In genomic region chr5:130165213-130165612, GRCm38 (mm10) we compare ENCODE assay signal across 22 mouse cellular contexts. TPM values are rescaled to one million over a fixed set of nuclear protein-coding genes. Genes with fewer than 3 reads are reported as not detected.
DNase-seq lines count a peak whose midpoint lies in the region; ATAC-seq and TF ChIP-seq lines count a peak whose summit lies in the region.
"Had no signal": no experiment of that assay in that cellular context is flagged by ENCODE, and none has a peak within 500 bp of the region (broad histone marks: within the 10 kb centered on the region; RNA-seq: fewer than 3 reads in every experiment).

No protein-coding gene starts in this region.

- no peak overlapping the region for H3K9ac ChIP-seq in liver, embryonic 11.5 days (ENCODE audit: low read depth, low read length)
- no peak overlapping the region for H3K9ac ChIP-seq in liver, embryonic 13.5 days
- H3K9ac ChIP-seq in liver, embryonic 16.5 days (ENCODE audit: low read depth, low read length): no peak overlapping the region
- H3K9ac ChIP-seq in heart, adult 2 months (ENCODE audit: low read depth, low read length): no peak overlapping the region
- H3K9ac ChIP-seq: forebrain, embryonic 15.5 days; heart, embryonic 13.5 days; hindbrain, embryonic 12.5 days; hindbrain, embryonic 15.5 days had no signal

- no peak overlapping the region for H3K4me2 ChIP-seq in liver, embryonic 11.5 days
- H3K4me2 ChIP-seq in liver, embryonic 13.5 days: no peak overlapping the region
- H3K4me2 ChIP-seq in liver, embryonic 16.5 days (ENCODE audit: low read depth, low read length): no peak overlapping the region
- H3K4me2 ChIP-seq: forebrain, embryonic 15.5 days; heart, embryonic 13.5 days; hindbrain, embryonic 12.5 days; hindbrain, embryonic 15.5 days had no signal

- no peaks in the 10 kb centered on the region for H3K9me3 ChIP-seq in liver, embryonic 11.5 days (ENCODE audit: control insufficient read depth, low read length)
- no peaks in the 10 kb centered on the region for H3K9me3 ChIP-seq in liver, embryonic 13.5 days (replicated peaks)
- no peaks in the 10 kb centered on the region for H3K9me3 ChIP-seq in liver, embryonic 16.5 days (replicated peaks; ENCODE audit: control insufficient read depth, low read length)
- H3K9me3 ChIP-seq: forebrain, embryonic 15.5 days; heart, embryonic 10.5 days; heart, embryonic 13.5 days; hindbrain, embryonic 12.5 days; hindbrain, embryonic 15.5 days had no signal

- no peak for DNase-seq in liver, embryonic 11.5 days (ENCODE audit: low spot score)
- no peak for DNase-seq in liver
- no peak for DNase-seq in liver, embryonic 13.5 days
- no peak for DNase-seq in layer of hippocampus, adult 9-10 months (ENCODE audit: low spot score)
- no peak for DNase-seq in heart, postnatal 25 days (ENCODE audit: low spot score)
- no peak for DNase-seq in heart, adult 2 months
- DNase-seq: adrenal gland, adult 2 months; adrenal gland, postnatal 14 days; cerebellum, adult 11 months; cerebellum, adult 2 months; cerebellum, adult 9-11 months; cerebellum, postnatal 25 days; gastrocnemius, postnatal 25 days; heart, adult 18-20 months; heart, postnatal 14 days had no signal

- peak; percentile 60; the same call in 1 of the 2 replicates for ATAC-seq in liver, embryonic 11.5 days (replicated peaks; ENCODE audit: low FRiP score)
- ATAC-seq in liver, embryonic 13.5 days (ENCODE audit: low read depth): peak; percentile 57
- ATAC-seq in liver, embryonic 16.5 days (ENCODE audit: low read depth): 0 out of 2 replicates have a peak, but pooled peaks have one; percentile 40
- ATAC-seq in megakaryocyte-erythroid progenitor cell, adult 5-6 weeks (replicated peaks; ENCODE audit: low FRiP score, low TSS enrichment, poor library complexity, severe bottlenecking): peak; percentile 75
- ATAC-seq: forebrain, embryonic 15.5 days had no signal

- TF ChIP-seq EP300 in heart, adult 2 months (IDR thresholded peaks at IDR 0.05; ENCODE audit: insufficient read depth, low read depth, low read length): no peak

- intact Hi-C loops in heart, postnatal 25 days (cut with DNase I): no loop called here
- intact Hi-C loops in heart, adult 2 months (cut with DNase I): no loop called here

- H3K4me1 ChIP-seq in liver, embryonic 11.5 days (replicated peaks; ENCODE audit: control insufficient read depth, insufficient read depth, low read length): peaks cover 10% of the 10 kb centered on the region
- H3K4me1 ChIP-seq in liver, embryonic 13.5 days (replicated peaks): peaks cover 57% of the 10 kb centered on the region
- peaks cover 32% of the 10 kb centered on the region for H3K4me1 ChIP-seq in liver, embryonic 16.5 days (ENCODE audit: control insufficient read depth, low read depth, low read length)
- H3K4me1 ChIP-seq in heart, adult 2 months (ENCODE audit: control insufficient read depth, insufficient read depth, low read length): no peaks in the 10 kb centered on the region; the same call in 1 of the 2 replicates
- H3K4me1 ChIP-seq: forebrain, embryonic 15.5 days; heart, embryonic 10.5 days; hindbrain, embryonic 12.5 days; hindbrain, embryonic 15.5 days had no signal

- no peak overlapping the region for H3K27ac ChIP-seq in liver, embryonic 11.5 days (ENCODE audit: low read depth, low read length)
- peak overlapping the region; percentile 37 for H3K27ac ChIP-seq in liver, embryonic 13.5 days
- H3K27ac ChIP-seq in liver, embryonic 16.5 days (ENCODE audit: low read length): peak overlapping the region; percentile 59
- no peak overlapping the region for H3K27ac ChIP-seq in heart, adult 2 months
- H3K27ac ChIP-seq: forebrain, embryonic 15.5 days; heart, embryonic 10.5 days; heart, embryonic 13.5 days; hindbrain, embryonic 12.5 days; hindbrain, embryonic 15.5 days had no signal

- no peaks in the 10 kb centered on the region for H3K36me3 ChIP-seq in liver, embryonic 11.5 days (ENCODE audit: control insufficient read depth, insufficient read depth, low read length)
- no peaks in the 10 kb centered on the region for H3K36me3 ChIP-seq in liver, embryonic 13.5 days
- no peaks in the 10 kb centered on the region for H3K36me3 ChIP-seq in liver, embryonic 16.5 days (ENCODE audit: control insufficient read depth, insufficient read depth)
- H3K36me3 ChIP-seq in heart, adult 2 months (ENCODE audit: control insufficient read depth, insufficient read depth, low read length): no peaks in the 10 kb centered on the region
- H3K36me3 ChIP-seq: forebrain, embryonic 15.5 days; heart, embryonic 10.5 days; heart, embryonic 13.5 days; hindbrain, embryonic 12.5 days; hindbrain, embryonic 15.5 days had no signal

- WGBS in liver, embryonic 11.5 days: 63% methylated on average over 4 of the region's 4 CpGs
- WGBS in liver, embryonic 13.5 days (ENCODE audit: insufficient replicate concordance): 36% methylated on average over 4 of the region's 4 CpGs
- 35% methylated on average over 4 of the region's 4 CpGs for WGBS in liver, embryonic 16.5 days (ENCODE audit: insufficient replicate concordance)
- 70% methylated on average over 4 of the region's 4 CpGs for WGBS in heart, adult 2 months

- no peak for TF ChIP-seq CTCF in heart, adult 2 months (IDR thresholded peaks at IDR 0.05)

- H3K27me3 ChIP-seq in liver, embryonic 11.5 days (replicated peaks; ENCODE audit: control insufficient read depth, insufficient read depth, low read length): no peaks in the 10 kb centered on the region
- no peaks in the 10 kb centered on the region for H3K27me3 ChIP-seq in liver, embryonic 13.5 days
- no peaks in the 10 kb centered on the region for H3K27me3 ChIP-seq in liver, embryonic 16.5 days (ENCODE audit: control insufficient read depth, insufficient read depth, low read depth, low read length)
- no peaks in the 10 kb centered on the region for H3K27me3 ChIP-seq in heart, adult 2 months (ENCODE audit: control insufficient read depth, insufficient read depth, low read length)
- H3K27me3 ChIP-seq: forebrain, embryonic 15.5 days; hindbrain, embryonic 12.5 days; hindbrain, embryonic 15.5 days had no signal

- no peak for TF ChIP-seq POLR2A in heart, adult 2 months (IDR thresholded peaks at IDR 0.05; ENCODE audit: insufficient read depth, low read depth, low read length)

- no peaks in the 10 kb centered on the region for H3K79me2 ChIP-seq in heart, adult 2 months (replicated peaks; ENCODE audit: control insufficient read depth, insufficient read depth, low read length)

- H3K4me3 ChIP-seq in liver, embryonic 11.5 days (ENCODE audit: low read depth, low read length): no peak overlapping the region
- no peak overlapping the region for H3K4me3 ChIP-seq in liver, embryonic 13.5 days (replicated peaks)
- H3K4me3 ChIP-seq in liver, embryonic 16.5 days (ENCODE audit: low read depth, low read length): no peak overlapping the region
- H3K4me3 ChIP-seq in heart, adult 2 months: no peak overlapping the region
- H3K4me3 ChIP-seq: forebrain, embryonic 15.5 days; heart, embryonic 10.5 days; heart, embryonic 13.5 days; hindbrain, embryonic 12.5 days; hindbrain, embryonic 15.5 days had no signal

RNA-seq across cellular contexts. Expression of gene Rabgef1, which starts 6.4 kb away (rescaled TPM):
- polyA plus RNA-seq in liver, embryonic 11.5 days (2014; fragmentation: Nextera tagmentation; extraction: Ambion mirVana): 39.6 and 41.1 TPM in 2 replicates
- 26.0 and 30.7 TPM in 2 replicates for polyA plus RNA-seq in liver, embryonic 13.5 days (2015; fragmentation: Nextera tagmentation; extraction: Ambion mirVana)
- 20.9 and 23.1 TPM in 2 replicates for polyA plus RNA-seq in liver, embryonic 16.5 days (2015; fragmentation: Nextera tagmentation; extraction: Ambion mirVana)
- 45.4 and 46.7 TPM in 2 replicates for total RNA-seq in megakaryocyte-erythroid progenitor cell, adult 5-6 weeks (2014; fragmentation: Nextera tagmentation)
- 56.0 and 60.5 TPM in 2 replicates for total RNA-seq in megakaryocyte-erythroid progenitor cell, adult 5-6 weeks (2017)
- 10 to 100 TPM; 18.5 to 20.2 TPM for total RNA-seq in heart, postnatal 25 days (2021)
- total RNA-seq in heart, adult 2 months (2021): 10 to 100 TPM; 19.6 to 25.5 TPM
- polyA plus RNA-seq in heart, adult 2 months (2012; rRNA removed): 15.2 and 15.6 TPM in 2 replicates

RNA-seq across cellular contexts. Expression of gene Kctd7, which starts 20.6 kb away (rescaled TPM):
- 8.5 TPM in 2 replicates for polyA plus RNA-seq in liver, embryonic 11.5 days (2014; fragmentation: Nextera tagmentation; extraction: Ambion mirVana)
- 5.5 and 7.1 TPM in 2 replicates for polyA plus RNA-seq in liver, embryonic 13.5 days (2015; fragmentation: Nextera tagmentation; extraction: Ambion mirVana)
- 5.7 and 7.0 TPM in 2 replicates for polyA plus RNA-seq in liver, embryonic 16.5 days (2015; fragmentation: Nextera tagmentation; extraction: Ambion mirVana)
- total RNA-seq in megakaryocyte-erythroid progenitor cell, adult 5-6 weeks (2014; fragmentation: Nextera tagmentation): 5.0 and 12.8 TPM in 2 replicates
- total RNA-seq in megakaryocyte-erythroid progenitor cell, adult 5-6 weeks (2017): 6.6 and 8.2 TPM in 2 replicates
- total RNA-seq in heart, postnatal 25 days (2021): 1 to 10 TPM; 2.0 to 2.6 TPM
- 1 to 10 TPM; 1.5 to 3.7 TPM for total RNA-seq in heart, adult 2 months (2021)
- 2.5 and 3.1 TPM in 2 replicates for polyA plus RNA-seq in heart, adult 2 months (2012; rRNA removed)

RNA-seq across cellular contexts. Expression of gene Tmem248, which starts 51.7 kb away (rescaled TPM):
- 43.3 and 49.0 TPM in 2 replicates for polyA plus RNA-seq in liver, embryonic 11.5 days (2014; fragmentation: Nextera tagmentation; extraction: Ambion mirVana)
- 30.7 and 34.4 TPM in 2 replicates for polyA plus RNA-seq in liver, embryonic 13.5 days (2015; fragmentation: Nextera tagmentation; extraction: Ambion mirVana)
- polyA plus RNA-seq in liver, embryonic 16.5 days (2015; fragmentation: Nextera tagmentation; extraction: Ambion mirVana): 21.8 and 24.0 TPM in 2 replicates
- total RNA-seq in megakaryocyte-erythroid progenitor cell, adult 5-6 weeks (2014; fragmentation: Nextera tagmentation): 42.5 and 48.7 TPM in 2 replicates
- 35.8 and 42.8 TPM in 2 replicates for total RNA-seq in megakaryocyte-erythroid progenitor cell, adult 5-6 weeks (2017)
- total RNA-seq in heart, postnatal 25 days (2021): 10 to 100 TPM; 32.8 to 33.6 TPM
- total RNA-seq in heart, adult 2 months (2021): 10 to 100 TPM; 35.7 to 46.1 TPM
- polyA plus RNA-seq in heart, adult 2 months (2012; rRNA removed): 20.8 and 26.1 TPM in 2 replicates

Comparison
In these comparisons a context has a peak if more than half of its experiments do, and no peak if none do; other contexts are left out.
1. H3K27ac ChIP-seq: peak in liver, embryonic 13.5 days (single experiment) and liver, embryonic 16.5 days (single experiment); none in liver, embryonic 11.5 days (single experiment) and heart, adult 2 months (single experiment).
2. Peak in every context shown above with its lines, with median percentiles within 50 percentile points of each other: ATAC-seq.